Mouse (Mus musculus): ENCODE measurements around the gene Fbxo8.

The Fbxo8 gene

GRCm38 (mm10) chr8:56550558-56551360 lies at the start of gene Fbxo8, which contains the start of gene Cep44:
Gene Fbxo8 (plus strand): TSS chr8:56551090.
Gene Cep44 (minus strand): TSS chr8:56551047.
- in situ Hi-C loops (cut with MboI, MseI): no loop called here

GRCm38 (mm10) chr8:56501911-56502310 lies 49.0 kb upstream of the Fbxo8 start:
- in situ Hi-C loops (cut with MboI, MseI): loop anchor here (25.0 kb wide), 1 partner anchor 585 kb away; no protein-coding TSS in a partner anchor

GRCm38 (mm10) chr8:56508318-56508951 lies 42.5 kb upstream of the Fbxo8 start:
- in situ Hi-C loops (cut with MboI, MseI): loop anchor here (25.0 kb wide), 1 partner anchor 579 kb away; no protein-coding TSS in a partner anchor

GRCm38 (mm10) chr8:56508952-56509479 lies 41.9 kb upstream of the Fbxo8 start:
- in situ Hi-C loops (cut with MboI, MseI): loop anchor here (25.0 kb wide), 1 partner anchor 578 kb away; no protein-coding TSS in a partner anchor

GRCm38 (mm10) chr8:56518848-56519247 lies 32.0 kb upstream of the Fbxo8 start:
- in situ Hi-C loops (cut with MboI, MseI): loop anchor here (25.0 kb wide), 1 partner anchor 568 kb away; no protein-coding TSS in a partner anchor

- in situ Hi-C loops (cut with MboI, MseI): loop anchor here (25.0 kb wide), 1 partner anchor 567 kb away; no protein-coding TSS in a partner anchor
These were observed 30.6 kb upstream of the Fbxo8 start for GRCm38 (mm10) chr8:56520249-56520648.

- in situ Hi-C loops (cut with MboI, MseI): loop anchor here (25.0 kb wide), 1 partner anchor 566 kb away; no protein-coding TSS in a partner anchor
These were observed 29.8 kb upstream of the Fbxo8 start for GRCm38 (mm10) chr8:56521051-56521450.

GRCm38 (mm10) chr8:56528869-56529268 lies 22.0 kb upstream of the Fbxo8 start:
- in situ Hi-C loops (cut with MboI, MseI): loop anchor here (25.0 kb wide), 1 partner anchor 1992 kb away; the partner anchor contains the start of genes Asb5 and Spcs3

- in situ Hi-C loops (cut with MboI, MseI): loop anchor here (25.0 kb wide), 1 partner anchor 1993 kb away; the partner anchor contains the start of genes Asb5 and Spcs3
These were observed 20.5 kb upstream of the Fbxo8 start for GRCm38 (mm10) chr8:56530359-56530758.

- in situ Hi-C loops (cut with MboI, MseI): loop anchor here (25.0 kb wide), 1 partner anchor 2003 kb away; the partner anchor contains the start of genes Asb5 and Spcs3
These were observed 10.2 kb upstream of the Fbxo8 start for GRCm38 (mm10) chr8:56540706-56541105.

- in situ Hi-C loops (cut with MboI, MseI): loop anchor here (25.0 kb wide), 1 partner anchor 2011 kb away; the partner anchor contains the start of genes Asb5 and Spcs3
These were observed 3.0 kb upstream of the Fbxo8 start for GRCm38 (mm10) chr8:56547866-56548265.

GRCm38 (mm10) chr8:56551361-56551852 lies 517 bp downstream of the Fbxo8 start:
- in situ Hi-C loops (cut with MboI, MseI): no loop called here

- in situ Hi-C loops (cut with MboI, MseI): no loop called here
These were observed 1.2 kb downstream of the Fbxo8 start for GRCm38 (mm10) chr8:56552045-56552444.

GRCm38 (mm10) chr8:56552551-56553103 lies 1.7 kb downstream of the Fbxo8 start:
- in situ Hi-C loops (cut with MboI, MseI): no loop called here

- in situ Hi-C loops (cut with MboI, MseI): no loop called here
These were observed 13.6 kb downstream of the Fbxo8 start for GRCm38 (mm10) chr8:56564399-56565047.

GRCm38 (mm10) chr8:56566856-56567255 lies 16.0 kb downstream of the Fbxo8 start:
- in situ Hi-C loops (cut with MboI, MseI): no loop called here

- in situ Hi-C loops (cut with MboI, MseI): no loop called here
These were observed 30.0 kb downstream of the Fbxo8 start for GRCm38 (mm10) chr8:56580918-56581317.

GRCm38 (mm10) chr8:56582841-56583240 lies 32.0 kb downstream of the Fbxo8 start:
- in situ Hi-C loops (cut with MboI, MseI): no loop called here

GRCm38 (mm10) chr8:56589004-56589403 lies 38.1 kb downstream of the Fbxo8 start:
- in situ Hi-C loops (cut with MboI, MseI): no loop called here

- in situ Hi-C loops (cut with MboI, MseI): no loop called here
These were observed 40.2 kb downstream of the Fbxo8 start for GRCm38 (mm10) chr8:56591084-56591483.

- in situ Hi-C loops (cut with MboI, MseI): no loop called here
These were observed 40.6 kb downstream of the Fbxo8 start for GRCm38 (mm10) chr8:56591502-56591901.

Data from regulatory T cell (primary cell).